Mouse (Mus musculus) liver, embryonic 14.5 days (tissue): ENCODE data around the gene Klhl33.

Experiments
- CTCF ChIP-seq: IDR thresholded peaks from 2 replicates; pipeline ENCODE4 v1.5.1; 2016; ENCODE audit warnings: antibody characterized with exemption, low read depth, control low read depth
- EP300 ChIP-seq: IDR thresholded peaks from 2 replicates; pipeline ENCODE4 v1.6.1; 2016; ENCODE audit warnings: antibody characterized with exemption, low read depth

GRCm38 (mm10) chr14:50891621-50892020, 5.7 kb downstream of the Klhl33 start:
- no peak for TF ChIP-seq CTCF
- no peak for TF ChIP-seq EP300
